Mouse (Mus musculus) limb, embryonic 11.5 days (tissue): Measurements from ENCODE around the gene Tnfsf13. TPM values are rescaled to one million over a fixed set of nuclear protein-coding genes. Genes with fewer than 3 reads are reported as not detected.

Source experiments
- ATAC-seq: fragments of 200-750 bp; cut with Nextera tagmentation; 2 replicates; pipeline ENCODE4 v1.8.0; 2017; ENCODE audit warnings: low read depth; ENCODE audit not compliant: insufficient number of reproducible peaks, low FRiP score, low TSS enrichment
- DNase-seq: peaks from one replicate; pipeline ENCODE4 v3.0.0-alpha.2; 2015; ENCODE audit warnings: low spot score
- H3K27ac ChIP-seq: fragments of 300-500 bp; sonication (generic); replicated peaks from 2 replicates; pipeline ENCODE4 v1.5.1; 2014; ENCODE audit warnings: low read depth, mild to moderate bottlenecking, low read length
- H3K27me3 ChIP-seq: fragments of 300-500 bp; sonication (generic); 2 replicates; pipeline ENCODE4 v1.6.1; 2014; ENCODE audit warnings: mild to moderate bottlenecking, low read length, mixed read lengths; ENCODE audit not compliant: control insufficient read depth, insufficient read depth
- H3K36me3 ChIP-seq: fragments of 300-500 bp; sonication (generic); 2 replicates; pipeline ENCODE4 v1.6.1; 2014; ENCODE audit warnings: mild to moderate bottlenecking, low read length, moderate library complexity, mixed read lengths; ENCODE audit not compliant: control insufficient read depth, insufficient read depth
- H3K4me1 ChIP-seq: fragments of 300-500 bp; sonication (generic); 2 replicates; pipeline ENCODE4 v1.6.1; 2014; ENCODE audit warnings: low read length, mixed read lengths; ENCODE audit not compliant: control insufficient read depth, insufficient read depth
- H3K4me2 ChIP-seq: fragments of 300-500 bp; sonication (generic); 2 replicates; pipeline ENCODE4 v1.6.1; 2014; ENCODE audit warnings: low read depth, mild to moderate bottlenecking, moderate library complexity; ENCODE audit not compliant: severe bottlenecking
- H3K4me3 ChIP-seq: fragments of 300-500 bp; sonication (generic); 2 replicates; pipeline ENCODE4 v1.5.1; 2014; ENCODE audit warnings: low read depth, low read length
- H3K9ac ChIP-seq: fragments of 300-500 bp; sonication (generic); 2 replicates; pipeline ENCODE4 v1.6.1; 2014; ENCODE audit warnings: mild to moderate bottlenecking, low read length
- H3K9me3 ChIP-seq: fragments of 300-500 bp; sonication (generic); 2 replicates; pipeline ENCODE4 v1.6.1; 2016; ENCODE audit warnings: low read length; ENCODE audit not compliant: control insufficient read depth
- WGBS: fragments of 180-500 bp; shearing (Covaris S2); extraction: QIAGEN DNeasy Blood & Tissue Kit; methylation state at CpG from one replicate; pipeline ENCODE4 v1.1.7; 2014; 5-methylcytosine and 5-hydroxymethylcytosine counted together
- polyA plus RNA-seq: library from polyadenylated mRNA; unstranded; fragments of >200 nt; fragmentation: Nextera tagmentation; extraction: Ambion mirVana; gene quantifications from 2 replicates; pipeline ENCODE4 v1.2.1, GENCODE M21; 2014

Gene Tnfsf13
- polyA plus RNA-seq, 1 experiment from 2014 or later = not detected

GRCm38 (mm10) chr11:69715929-69716328, 30.3 kb upstream of the Tnfsf13 start:
- H3K27me3 ChIP-seq = no peaks in the 10 kb centered on the region
- H3K36me3 ChIP-seq = no peaks in the 10 kb centered on the region
- peaks cover 8% of the 10 kb centered on the region; the same call in 1 of the 2 replicates for H3K4me1 ChIP-seq
- ATAC-seq (no peak), DNase-seq (peak; percentile 54)
- no peak overlapping the region for H3K4me2 ChIP-seq
- H3K9ac ChIP-seq = no peak overlapping the region
- WGBS = 12% methylated on average over 5 of the region's 5 CpGs
- no peak overlapping the region for H3K4me3 ChIP-seq
- peak overlapping the region; percentile 62; the same call in 1 of the 2 replicates for H3K27ac ChIP-seq
- H3K9me3 ChIP-seq = no peaks in the 10 kb centered on the region

- WGBS = 55% methylated on average over 9 of the region's 9 CpGs
- ATAC-seq = no peak
- Histone ChIP-seq H3K27ac (peak overlapping the region; percentile 62; the same call in 1 of the 2 replicates), H3K4me3 (no peak overlapping the region), H3K4me1 (peaks cover 8% of the 10 kb centered on the region; the same call in 1 of the 2 replicates), H3K27me3 (no peaks in the 10 kb centered on the region), H3K4me2 (no peak overlapping the region), H3K9me3 (no peaks in the 10 kb centered on the region), H3K36me3 (no peaks in the 10 kb centered on the region), H3K9ac (no peak overlapping the region)
- DNase-seq = peak; percentile 75
These were observed 29.9 kb upstream of the Tnfsf13 start for GRCm38 (mm10) chr11:69715482-69715881.

GRCm38 (mm10) chr11:69714636-69715329, 29.2 kb upstream of the Tnfsf13 start:
- no peaks in the 10 kb centered on the region for H3K9me3 ChIP-seq
- H3K4me1 ChIP-seq = peaks cover 8% of the 10 kb centered on the region; the same call in 1 of the 2 replicates
- no peaks in the 10 kb centered on the region for H3K36me3 ChIP-seq
- H3K27ac ChIP-seq = peak overlapping the region; percentile 66
- ATAC-seq = no peak
- H3K9ac ChIP-seq = no peak overlapping the region
- DNase-seq = peak; percentile 80
- H3K27me3 ChIP-seq = no peaks in the 10 kb centered on the region
- no peak overlapping the region for H3K4me3 ChIP-seq
- H3K4me2 ChIP-seq = no peak overlapping the region
- 41% methylated on average over 18 of the region's 18 CpGs for WGBS

GRCm38 (mm10) chr11:69712954-69713672, 27.5 kb upstream of the Tnfsf13 start:
- Histone ChIP-seq H3K9ac (no peak overlapping the region), H3K36me3 (no peaks in the 10 kb centered on the region), H3K27me3 (no peaks in the 10 kb centered on the region), H3K27ac (no peak overlapping the region), H3K4me2 (no peak overlapping the region), H3K4me1 (peaks cover 14% of the 10 kb centered on the region), H3K9me3 (no peaks in the 10 kb centered on the region), H3K4me3 (no peak overlapping the region)
- no peak for ATAC-seq
- no peak for DNase-seq
- 81% methylated on average over 20 of the region's 20 CpGs for WGBS

GRCm38 (mm10) chr11:69711082-69711481, 25.5 kb upstream of the Tnfsf13 start:
- H3K27ac ChIP-seq = no peak overlapping the region
- peaks cover 12% of the 10 kb centered on the region for H3K4me1 ChIP-seq
- no peak overlapping the region for H3K4me3 ChIP-seq
- no peaks in the 10 kb centered on the region for H3K36me3 ChIP-seq
- ATAC-seq (no peak), DNase-seq (no peak)
- no peak overlapping the region for H3K4me2 ChIP-seq
- no peaks in the 10 kb centered on the region for H3K27me3 ChIP-seq
- 77% methylated on average over 2 of the region's 2 CpGs for WGBS
- no peak overlapping the region for H3K9ac ChIP-seq
- no peaks in the 10 kb centered on the region for H3K9me3 ChIP-seq

- Histone ChIP-seq H3K4me2 (no peak overlapping the region), H3K27me3 (no peaks in the 10 kb centered on the region), H3K4me1 (peaks cover 10% of the 10 kb centered on the region; the same call in 1 of the 2 replicates), H3K27ac (no peak overlapping the region), H3K36me3 (no peaks in the 10 kb centered on the region), H3K9ac (no peak overlapping the region), H3K4me3 (no peak overlapping the region), H3K9me3 (no peaks in the 10 kb centered on the region)
- ATAC-seq (no peak), DNase-seq (no peak)
- WGBS = 69% methylated on average over 3 of the region's 3 CpGs
These were observed 24.9 kb upstream of the Tnfsf13 start for GRCm38 (mm10) chr11:69710470-69710869.

GRCm38 (mm10) chr11:69709554-69710446, 24.2 kb upstream of the Tnfsf13 start:
- H3K9ac ChIP-seq = no peak overlapping the region
- no peaks in the 10 kb centered on the region for H3K36me3 ChIP-seq
- no peak overlapping the region for H3K4me3 ChIP-seq
- no peak for DNase-seq
- H3K27me3 ChIP-seq = no peaks in the 10 kb centered on the region
- no peak for ATAC-seq
- H3K9me3 ChIP-seq = no peaks in the 10 kb centered on the region
- 56% methylated on average over 11 of the region's 11 CpGs for WGBS
- peak overlapping the region; percentile 32; the same call in 1 of the 2 replicates for H3K27ac ChIP-seq
- no peak overlapping the region for H3K4me2 ChIP-seq
- peaks cover 8% of the 10 kb centered on the region; the same call in 1 of the 2 replicates for H3K4me1 ChIP-seq
